Mouse (Mus musculus): ENCODE results near the gene Hspa1a. TPM values are rescaled to one million over a fixed set of nuclear protein-coding genes. Genes with fewer than 3 reads are reported as not detected.
"Not testable (repeated sequence)": the region's sequence is repeated elsewhere in the genome, so short reads cannot be mapped to it uniquely, and the experiment has no call there.

Hspa1a gene
- total RNA-seq, 2 experiments from 2014 or later: 3.0 to 5.4 TPM

DNA sequence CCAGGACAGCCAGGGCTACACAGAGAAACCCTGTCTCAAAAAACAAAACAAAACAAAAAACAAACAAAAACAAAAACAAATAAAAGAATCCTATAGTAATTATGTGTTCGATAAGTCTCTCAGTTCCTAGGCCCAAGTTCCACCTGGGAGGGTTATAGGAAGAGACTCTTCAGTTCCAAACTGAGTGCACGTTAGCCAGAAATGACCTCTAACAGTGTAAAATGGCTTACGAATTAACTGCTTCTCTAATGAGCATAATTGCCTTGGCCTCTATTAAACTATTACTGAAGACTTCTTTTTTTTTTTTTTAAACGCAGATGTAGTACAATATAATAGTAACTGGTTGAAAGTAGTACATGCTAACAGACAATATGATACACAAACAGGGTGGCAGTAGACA, 18.1 kb downstream of the Hspa1a start:
- intact Hi-C loops (cut with DNase I): no loop called here
- DNase-seq (ENCODE audit: extremely low spot score in 1 of 2, low spot score in 2 of 2): no peak

- intact Hi-C loops (cut with DNase I): no loop called here
- DNase-seq (ENCODE audit: extremely low spot score in 1 of 2, low spot score in 2 of 2): no peak
Observed at GRCm38 (mm10) chr17:34953258-34953657, 18.7 kb downstream of the Hspa1a start.

DNA sequence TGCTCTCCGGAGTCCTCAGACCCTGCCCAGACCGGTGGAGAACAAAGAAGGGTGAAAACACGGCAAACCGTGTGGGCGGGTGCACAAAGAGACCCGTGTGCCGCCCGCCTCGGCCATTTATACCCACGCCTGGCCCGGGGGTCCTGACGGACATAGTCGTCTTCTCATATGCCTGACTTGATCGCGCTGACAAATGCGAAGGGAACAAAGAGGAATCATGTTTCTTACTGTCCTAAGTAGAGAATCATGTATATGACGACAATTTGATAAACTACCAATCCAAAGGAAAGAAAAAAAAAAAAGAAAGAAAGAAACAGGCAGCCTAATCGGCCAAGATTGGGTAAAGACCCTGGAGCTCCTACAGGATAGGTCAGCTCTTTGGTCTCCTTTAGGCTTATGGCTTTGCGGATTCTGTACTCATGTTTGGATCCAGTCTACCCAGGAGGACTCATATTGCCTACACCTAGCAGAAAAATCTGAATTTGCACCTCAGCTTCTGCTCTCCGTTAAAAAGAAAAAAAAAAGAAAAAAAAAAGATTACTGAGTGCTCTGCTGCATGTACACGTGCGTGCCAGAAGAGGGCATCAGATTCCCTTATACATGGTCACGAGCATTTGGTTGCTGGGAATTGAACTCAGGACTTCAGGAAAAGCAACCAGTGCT, 19.4 kb downstream of the Hspa1a start:
- intact Hi-C loops (cut with DNase I): no loop called here
- peak; percentile 77 to 90 for DNase-seq (ENCODE audit: extremely low spot score in 1 of 2, low spot score in 2 of 2)

- intact Hi-C loops (cut with DNase I): no loop called here
- peak in 1 of 2 experiments; percentile 27 for DNase-seq (ENCODE audit: extremely low spot score in 1 of 2, low spot score in 2 of 2)
Observed at GRCm38 (mm10) chr17:34951636-34952377, 20.1 kb downstream of the Hspa1a start.

DNA sequence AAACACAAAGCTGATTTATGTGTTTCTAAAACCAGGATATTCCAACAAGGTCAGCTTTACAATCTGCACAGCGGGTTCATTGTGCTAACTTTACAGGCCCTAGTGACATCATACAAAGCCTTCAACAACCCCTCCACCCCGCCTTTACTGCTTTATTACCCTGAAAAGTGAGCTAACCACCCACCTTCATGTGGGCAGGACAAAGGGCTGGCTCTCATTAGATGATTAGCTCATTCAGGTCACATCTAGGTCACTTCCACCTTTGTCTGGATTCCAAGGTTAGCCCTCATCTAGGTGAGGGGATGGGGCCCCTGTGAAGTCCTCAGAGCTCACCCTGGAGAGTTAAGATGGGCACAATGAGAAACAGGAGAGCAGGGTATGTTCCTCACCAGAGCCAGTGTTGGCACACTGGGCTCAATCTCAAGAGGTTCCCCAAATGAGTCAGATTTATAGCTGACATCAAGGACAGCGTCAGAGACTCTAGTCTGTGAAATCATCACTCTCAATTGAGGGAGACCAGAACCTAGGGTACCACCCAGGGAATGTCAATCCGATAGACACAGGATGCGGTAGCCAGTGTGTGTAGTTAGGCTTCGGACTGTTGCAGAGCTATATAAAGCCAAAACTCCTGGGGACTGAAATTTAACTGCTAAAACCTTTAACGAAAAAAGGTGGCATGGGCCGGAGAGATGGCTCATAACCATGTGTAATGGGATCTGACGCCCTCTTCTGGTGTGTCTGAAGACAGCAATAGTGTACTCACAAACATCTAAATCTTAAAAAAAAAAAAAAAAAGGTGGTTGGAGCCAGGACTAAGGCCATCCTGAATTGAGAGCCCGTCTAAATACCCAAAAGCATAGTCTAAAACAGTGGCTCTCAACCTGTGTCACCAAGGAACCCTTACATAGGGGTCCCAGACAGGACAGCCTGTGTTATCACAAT, 21.2 kb downstream of the Hspa1a start:
- intact Hi-C loops (cut with DNase I): no loop called here

DNA sequence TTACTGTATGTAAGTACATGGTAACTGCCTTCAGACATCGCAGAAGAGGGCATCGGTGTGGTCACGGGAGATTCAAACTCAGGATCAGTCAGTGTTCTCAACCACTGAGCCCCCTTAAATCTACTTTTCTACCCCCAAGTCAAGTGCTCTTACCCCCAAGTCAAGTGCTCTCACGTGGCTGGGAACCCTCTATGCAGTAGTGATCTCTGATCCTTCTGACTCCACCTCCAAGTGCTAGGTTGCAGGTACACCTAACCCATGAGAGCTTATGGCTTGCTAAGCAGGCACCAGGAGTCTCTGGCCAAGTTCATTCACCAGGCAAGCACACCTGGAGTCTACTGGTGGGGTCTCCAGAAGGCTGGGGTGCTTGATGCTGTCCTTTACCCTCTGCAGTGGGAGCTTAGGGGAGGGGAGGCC, 22.4 kb downstream of the Hspa1a start:
- no peak for DNase-seq (ENCODE audit: extremely low spot score in 1 of 2, low spot score in 2 of 2)
- intact Hi-C loops (cut with DNase I): loop anchor here (5.0 kb wide), 1 partner anchor 92 kb away; no protein-coding TSS in a partner anchor

More for the DNA sequence above, 21.2 kb downstream of the Hspa1a start:
- DNase-seq (ENCODE audit: extremely low spot score in 1 of 2, low spot score in 2 of 2): no peak

GRCm38 (mm10) chr17:34948721-34949552, 23.0 kb downstream of the Hspa1a start:
- not testable (repeated sequence) for DNase-seq (ENCODE audit: extremely low spot score in 1 of 2, low spot score in 2 of 2)
- intact Hi-C loops (cut with DNase I): loop anchor here (5.0 kb wide), 1 partner anchor 92 kb away; no protein-coding TSS in a partner anchor

DNA sequence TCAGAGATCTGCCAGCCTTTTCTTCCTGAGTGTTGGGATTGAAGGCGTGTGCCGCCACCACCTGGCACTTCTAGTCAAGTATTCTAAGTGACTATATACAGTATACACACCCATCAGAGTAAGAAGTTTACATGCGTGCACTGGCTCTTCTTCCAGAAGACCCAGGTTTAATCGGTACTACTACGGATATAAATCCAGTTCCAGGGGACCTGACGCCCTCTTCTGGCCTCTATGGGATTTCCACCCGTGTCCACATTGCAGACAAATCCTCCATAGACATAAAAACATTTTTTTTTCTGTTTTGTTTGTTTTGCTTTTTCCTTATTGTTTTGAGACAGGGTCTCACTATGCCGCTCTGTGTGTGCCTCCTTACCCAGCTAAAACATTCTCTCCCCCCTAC, 24.4 kb downstream of the Hspa1a start:
- intact Hi-C loops (cut with DNase I): loop anchor here (5.0 kb wide), 1 partner anchor 90 kb away; no protein-coding TSS in a partner anchor
- no peak for DNase-seq (ENCODE audit: extremely low spot score in 1 of 2, low spot score in 2 of 2)

- intact Hi-C loops (cut with DNase I): loop anchor here (5.0 kb wide), 1 partner anchor 89 kb away; no protein-coding TSS in a partner anchor
- no peak for DNase-seq (ENCODE audit: extremely low spot score in 1 of 2, low spot score in 2 of 2)
Observed at GRCm38 (mm10) chr17:34946486-34947140, 25.3 kb downstream of the Hspa1a start.

DNA sequence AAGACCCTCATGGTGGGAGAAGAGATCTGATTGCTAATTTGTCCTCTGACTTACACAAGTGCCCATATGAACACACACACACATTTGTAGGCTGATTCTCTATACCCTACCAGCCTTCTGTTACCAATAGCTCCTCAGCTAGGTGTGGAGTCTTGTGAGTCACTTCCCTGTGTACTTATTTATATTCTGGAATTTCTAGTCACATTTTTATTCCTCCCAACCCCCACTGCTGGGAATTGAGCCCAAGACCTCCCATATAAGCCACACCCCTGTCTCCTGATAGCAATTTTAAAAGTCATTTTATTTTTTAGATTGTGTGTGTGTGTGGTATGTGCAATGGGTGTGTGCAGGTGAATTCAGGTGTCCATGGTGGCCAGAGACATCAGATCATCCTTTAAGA, 27.6 kb downstream of the Hspa1a start:
- intact Hi-C loops (cut with DNase I): no loop called here
- DNase-seq (ENCODE audit: extremely low spot score in 1 of 2, low spot score in 2 of 2): no peak

- intact Hi-C loops (cut with DNase I): no loop called here
- DNase-seq (ENCODE audit: extremely low spot score in 1 of 2, low spot score in 2 of 2): no peak
Observed at GRCm38 (mm10) chr17:34943128-34943815, 28.7 kb downstream of the Hspa1a start.

DNA sequence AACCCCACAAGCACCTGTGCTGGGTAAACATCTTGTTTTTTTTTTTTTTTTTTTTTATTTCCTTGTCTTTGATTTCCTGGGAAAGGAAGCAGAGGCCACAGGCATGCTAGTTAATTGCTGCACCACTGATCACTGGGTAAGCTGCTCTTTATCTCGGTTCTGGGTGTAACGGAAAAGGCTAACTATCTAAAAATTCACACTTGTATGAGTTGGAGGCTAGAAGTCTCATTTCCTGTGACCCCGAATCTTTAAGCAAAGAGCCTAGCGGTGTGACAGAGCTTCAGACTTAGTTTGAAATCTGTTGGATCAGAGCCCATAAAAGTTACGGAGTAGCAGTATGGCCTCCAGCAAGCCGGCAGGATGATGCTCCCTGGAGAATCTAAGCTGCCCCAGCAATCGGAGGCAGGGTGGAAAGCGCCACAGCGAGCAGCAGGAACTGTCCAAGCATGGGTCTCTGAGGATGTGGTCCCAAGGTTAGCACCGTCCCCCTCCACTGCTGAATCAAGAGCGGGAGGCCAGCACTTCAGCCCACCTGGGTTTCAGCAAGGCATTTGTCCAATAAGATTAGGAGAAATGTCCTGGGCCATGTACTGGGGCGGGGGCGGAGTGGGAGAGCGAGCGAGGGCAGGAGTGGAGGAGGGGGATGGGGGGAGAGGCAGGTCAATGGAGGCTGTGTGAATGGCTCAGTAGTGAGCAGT, 30.5 kb downstream of the Hspa1a start:
- DNase-seq (ENCODE audit: extremely low spot score in 1 of 2, low spot score in 2 of 2): no peak
- intact Hi-C loops (cut with DNase I): no loop called here

GRCm38 (mm10) chr17:34937960-34938505, 33.9 kb downstream of the Hspa1a start:
- intact Hi-C loops (cut with DNase I): no loop called here
- DNase-seq (ENCODE audit: extremely low spot score in 1 of 2, low spot score in 2 of 2): no peak

- DNase-seq (ENCODE audit: extremely low spot score in 1 of 2, low spot score in 2 of 2): no peak
- intact Hi-C loops (cut with DNase I): no loop called here
Observed at GRCm38 (mm10) chr17:34934830-34935229, 37.1 kb downstream of the Hspa1a start.

DNA sequence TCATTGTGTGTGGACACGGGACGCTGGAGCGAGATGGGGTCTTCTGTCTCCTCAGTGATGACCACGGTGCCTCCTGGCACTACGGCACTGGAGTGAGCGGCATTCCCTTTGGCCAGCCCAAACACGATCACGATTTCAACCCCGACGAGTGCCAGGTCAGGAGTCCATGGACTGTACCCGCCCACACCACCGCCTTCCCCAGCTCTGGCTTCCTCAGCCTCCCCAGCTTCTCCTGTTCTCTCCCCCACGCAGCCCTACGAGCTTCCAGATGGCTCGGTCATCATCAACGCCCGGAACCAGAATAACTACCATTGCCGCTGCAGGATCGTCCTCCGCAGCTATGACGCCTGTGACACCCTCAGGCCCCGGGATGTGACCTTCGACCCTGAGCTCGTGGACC, 37.9 kb downstream of the Hspa1a start:
- intact Hi-C loops (cut with DNase I): no loop called here
- no peak for DNase-seq (ENCODE audit: extremely low spot score in 1 of 2, low spot score in 2 of 2)

GRCm38 (mm10) chr17:34932287-34932686, 39.7 kb downstream of the Hspa1a start:
- intact Hi-C loops (cut with DNase I): no loop called here
- no peak for DNase-seq (ENCODE audit: extremely low spot score in 1 of 2, low spot score in 2 of 2)
